Mouse (Mus musculus): ENCODE measurements around the gene Rhou. TPM values are rescaled to one million over a fixed set of nuclear protein-coding genes. Genes with fewer than 3 reads are reported as not detected.
"Not testable (repeated sequence)": the region's sequence is repeated elsewhere in the genome, so short reads cannot be mapped to it uniquely, and the experiment has no call there.

Rhou gene
- polyA plus RNA-seq (2016; fragmentation: Nextera tagmentation; extraction: Ambion mirVana), result 10.7 and 13.4 TPM in 2 replicates

DNA sequence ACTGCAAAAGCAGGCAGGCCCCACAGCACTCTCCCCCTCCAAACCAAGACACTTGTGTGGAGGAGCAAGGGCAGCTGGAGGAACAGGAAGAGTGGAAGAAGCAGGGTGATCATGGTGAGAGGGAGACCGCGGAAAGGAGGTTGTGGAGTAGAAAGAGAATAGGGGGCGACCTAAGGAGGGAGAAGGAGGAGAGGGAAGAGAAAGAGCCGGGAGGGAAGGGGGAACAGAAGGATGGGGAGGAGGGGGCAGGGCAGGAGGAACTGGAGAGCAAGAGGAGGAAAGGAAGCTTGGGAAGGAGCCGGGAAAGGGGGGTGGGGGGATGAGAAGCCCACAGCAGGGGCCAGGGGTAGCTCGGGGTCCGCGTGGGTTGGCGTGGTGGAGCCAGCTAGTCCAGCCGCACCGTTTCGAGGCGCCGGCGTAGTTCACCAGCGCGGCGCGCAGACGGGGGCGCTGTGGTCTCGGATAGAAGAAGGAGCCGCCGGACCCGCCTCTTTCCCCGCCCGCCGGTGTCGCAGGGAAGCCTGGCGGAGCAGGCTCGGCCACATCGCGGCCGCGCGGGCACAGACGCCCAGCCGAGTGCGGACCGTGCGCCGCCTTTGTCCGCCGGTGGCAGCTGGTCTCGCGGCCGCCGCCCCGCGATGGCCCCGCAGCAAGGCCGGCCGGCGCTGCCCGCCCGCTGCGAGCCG, at the start of gene Rhou:
Rhou (plus strand) TSS at position 622 of the 686 bp plus-strand sequence.
- Histone ChIP-seq H3K27ac (ENCODE audit: poor library complexity, severe bottlenecking) (peak within 1 kb of the TSS; percentile 93), H3K36me3 (peaks cover 24% of the 10 kb centered on the region), H3K4me1 (replicated peaks) (peaks cover 27% of the 10 kb centered on the region), H3K4me3 (peak within 1 kb of the TSS; percentile 93), H3K4me2 (peak within 1 kb of the TSS; percentile 77), H3K9ac (peak within 1 kb of the TSS; percentile 97), H3K27me3 (replicated peaks) (no peaks in the 10 kb centered on the region), H3K9me3 (replicated peaks) (no peaks in the 10 kb centered on the region)
- WGBS, result 1% methylated on average over 55 of the region's 58 CpGs
- peak; percentile 86 for ATAC-seq (ENCODE audit: insufficient number of reproducible peaks, low FRiP score)

DNA sequence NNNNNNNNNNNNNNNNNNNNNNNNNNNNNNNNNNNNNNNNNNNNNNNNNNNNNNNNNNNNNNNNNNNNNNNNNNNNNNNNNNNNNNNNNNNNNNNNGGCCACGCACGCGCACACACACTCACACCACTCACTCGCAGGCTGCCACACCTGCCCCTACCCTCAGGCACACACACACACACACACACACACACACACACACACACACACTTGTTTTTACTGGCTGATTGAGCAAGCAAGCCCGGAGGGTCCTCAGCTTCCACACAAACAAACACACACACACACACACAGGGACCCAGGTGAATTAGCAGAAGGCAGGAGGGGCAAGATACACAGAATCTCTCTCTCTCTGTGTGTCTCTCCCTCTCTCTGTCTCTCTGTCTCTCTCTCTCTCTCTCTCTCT, 41.1 kb upstream of the Rhou start:
- not testable (repeated sequence) for H3K9ac ChIP-seq; ATAC-seq (ENCODE audit: insufficient number of reproducible peaks, low FRiP score); H3K36me3 ChIP-seq; H3K4me1 ChIP-seq (replicated peaks); H3K9me3 ChIP-seq (replicated peaks); H3K27ac ChIP-seq (ENCODE audit: poor library complexity, severe bottlenecking); H3K27me3 ChIP-seq (replicated peaks); H3K4me3 ChIP-seq; H3K4me2 ChIP-seq
- WGBS, result 67% methylated on average over 1 of the region's 5 CpGs

DNA sequence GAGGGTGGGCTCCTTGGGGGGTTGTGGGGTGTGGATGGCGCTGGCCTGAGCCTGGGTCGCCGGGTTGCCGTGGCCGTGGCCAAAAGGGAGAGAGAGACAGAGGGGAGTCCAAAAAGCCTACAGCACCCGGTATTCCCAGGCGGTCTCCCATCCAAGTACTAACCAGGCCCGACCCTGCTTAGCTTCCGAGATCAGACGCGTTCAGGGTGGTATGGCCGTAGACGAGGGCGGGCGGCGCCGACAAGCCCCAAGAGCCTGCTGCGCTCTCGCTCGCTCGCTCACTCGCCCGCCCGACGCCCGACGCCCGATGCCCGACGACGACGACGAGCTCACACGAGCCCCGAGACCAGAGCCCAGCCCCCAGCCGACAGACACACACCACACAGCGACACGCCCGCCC, 30.2 kb upstream of the Rhou start:
- H3K4me1 ChIP-seq (replicated peaks); H3K9ac ChIP-seq; H3K9me3 ChIP-seq (replicated peaks); H3K27ac ChIP-seq (ENCODE audit: poor library complexity, severe bottlenecking); H3K36me3 ChIP-seq; H3K4me2 ChIP-seq; ATAC-seq (ENCODE audit: insufficient number of reproducible peaks, low FRiP score); H3K4me3 ChIP-seq: not testable (repeated sequence)
- peaks cover 37% of the 10 kb centered on the region for H3K27me3 ChIP-seq (replicated peaks)
- no CpG with 5 or more reads among the region's 39 CpGs for WGBS

DNA sequence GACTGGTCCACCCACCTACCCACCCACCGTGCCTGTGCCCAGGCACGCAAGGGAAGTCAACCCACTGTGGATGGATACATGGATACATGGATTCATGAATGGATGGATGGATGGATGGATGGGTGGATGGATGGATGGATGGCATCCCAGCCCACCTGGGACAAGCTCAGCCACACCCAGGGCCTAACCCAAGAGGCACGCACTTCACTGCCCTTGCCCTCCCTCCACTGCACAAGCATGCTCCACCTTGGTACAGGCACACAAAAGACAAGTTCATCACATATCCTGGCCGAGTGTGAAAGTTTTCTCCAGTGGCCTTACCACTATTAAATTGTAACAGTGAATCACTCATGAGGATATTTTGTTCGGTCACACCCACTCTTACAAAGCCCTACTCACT, 29.5 kb upstream of the Rhou start:
- no peak for ATAC-seq (ENCODE audit: insufficient number of reproducible peaks, low FRiP score)
- 58% methylated on average over 5 of the region's 5 CpGs for WGBS
- no peak overlapping the region for H3K9ac ChIP-seq
- no peak overlapping the region for H3K4me3 ChIP-seq
- H3K36me3 ChIP-seq, result no peaks in the 10 kb centered on the region
- peaks cover 9% of the 10 kb centered on the region for H3K4me1 ChIP-seq (replicated peaks)
- H3K9me3 ChIP-seq (replicated peaks), result no peaks in the 10 kb centered on the region
- H3K27ac ChIP-seq (ENCODE audit: poor library complexity, severe bottlenecking), result no peak overlapping the region
- no peak overlapping the region for H3K4me2 ChIP-seq
- H3K27me3 ChIP-seq (replicated peaks), result peaks cover 36% of the 10 kb centered on the region

DNA sequence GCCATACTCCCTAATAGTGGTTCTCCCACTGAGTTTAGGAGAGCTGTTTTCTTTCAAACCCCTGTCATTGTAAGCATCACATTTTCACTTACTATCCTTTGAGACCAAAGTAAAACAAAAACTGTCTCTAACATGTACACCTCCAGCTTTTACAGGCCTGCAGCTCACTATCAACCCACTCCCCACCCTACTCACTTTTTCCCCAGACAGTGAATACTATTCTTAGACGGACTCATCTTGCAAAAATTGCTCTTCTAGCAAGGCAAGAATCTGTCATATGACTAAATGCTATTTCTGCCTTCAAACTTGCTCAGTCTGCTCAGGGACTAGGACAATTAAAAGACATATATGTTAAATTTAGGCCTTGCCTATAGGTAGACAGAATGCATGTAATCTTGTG, 29.0 kb upstream of the Rhou start:
- no peak for ATAC-seq (ENCODE audit: insufficient number of reproducible peaks, low FRiP score)
- Histone ChIP-seq H3K4me1 (replicated peaks) (peaks cover 12% of the 10 kb centered on the region), H3K9ac (no peak overlapping the region), H3K9me3 (replicated peaks) (no peaks in the 10 kb centered on the region), H3K27me3 (replicated peaks) (peaks cover 40% of the 10 kb centered on the region), H3K4me2 (no peak overlapping the region), H3K36me3 (no peaks in the 10 kb centered on the region), H3K27ac (ENCODE audit: poor library complexity, severe bottlenecking) (no peak overlapping the region), H3K4me3 (no peak overlapping the region)
- 47% methylated on average over 1 of the region's 1 CpGs for WGBS

DNA sequence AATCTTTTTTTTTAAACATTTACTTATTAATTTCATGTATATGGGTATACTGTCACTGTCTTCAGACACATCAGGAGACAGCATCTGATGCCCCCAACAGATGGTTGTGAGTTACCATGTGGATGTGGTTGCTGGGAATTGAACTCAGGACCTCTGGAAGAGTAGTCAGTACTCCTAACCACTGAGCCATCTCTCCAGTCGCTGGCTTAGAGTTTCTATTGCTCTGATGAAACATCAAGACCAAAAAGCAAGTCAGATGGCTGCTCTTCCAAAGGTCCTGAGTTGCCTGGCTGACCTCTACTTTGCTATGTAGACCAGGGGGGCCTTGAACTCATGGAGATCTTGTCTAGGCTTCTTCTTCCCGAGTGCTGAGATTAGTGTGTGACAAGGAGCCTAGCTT, 28.0 kb upstream of the Rhou start:
- H3K4me1 ChIP-seq (replicated peaks), result peaks cover 12% of the 10 kb centered on the region
- H3K4me2 ChIP-seq, result no peak overlapping the region
- WGBS, result 21% methylated on average over 2 of the region's 2 CpGs
- H3K9me3 ChIP-seq (replicated peaks), result no peaks in the 10 kb centered on the region
- H3K9ac ChIP-seq, result no peak overlapping the region
- no peaks in the 10 kb centered on the region for H3K36me3 ChIP-seq
- ATAC-seq (ENCODE audit: insufficient number of reproducible peaks, low FRiP score), result no peak
- H3K4me3 ChIP-seq, result no peak overlapping the region
- H3K27ac ChIP-seq (ENCODE audit: poor library complexity, severe bottlenecking), result no peak overlapping the region
- peaks cover 42% of the 10 kb centered on the region for H3K27me3 ChIP-seq (replicated peaks)

DNA sequence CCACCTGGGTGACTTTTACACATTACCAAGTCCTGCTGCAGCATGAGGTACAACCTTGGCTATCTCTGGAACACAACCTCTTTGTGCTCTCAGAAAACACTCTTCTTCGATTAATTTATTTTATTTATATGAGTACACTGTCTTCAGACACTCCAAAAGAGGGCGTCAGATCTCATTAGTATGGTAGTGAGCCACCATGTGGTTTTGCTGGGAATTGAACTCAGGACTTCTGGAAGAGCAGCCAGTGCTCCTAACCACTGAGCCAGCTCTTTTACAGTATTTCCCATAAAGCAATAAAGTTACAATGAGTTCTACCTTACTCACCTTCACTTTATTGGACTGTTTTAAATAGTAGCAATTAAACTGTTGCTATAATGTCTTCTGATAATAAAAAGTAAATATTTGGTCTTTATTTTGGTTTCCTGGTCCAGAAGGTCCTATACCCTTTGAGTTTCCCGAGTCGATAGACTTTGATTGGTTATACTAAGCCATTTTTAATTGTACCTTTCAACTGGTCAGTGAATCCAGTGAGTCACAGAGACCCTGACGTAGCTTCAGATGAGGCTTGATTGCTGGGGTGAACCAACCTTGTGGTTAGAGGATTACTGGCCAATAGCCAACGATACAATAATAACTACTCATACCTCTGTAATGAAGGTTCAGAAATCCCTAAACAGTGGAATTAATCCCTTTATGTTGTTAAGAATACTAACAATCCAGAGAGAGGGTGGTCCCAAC, 26.1 kb upstream of the Rhou start:
- H3K4me1 ChIP-seq (replicated peaks), result peaks cover 12% of the 10 kb centered on the region
- no peaks in the 10 kb centered on the region for H3K9me3 ChIP-seq (replicated peaks)
- 64% methylated on average over 6 of the region's 6 CpGs for WGBS
- H3K27me3 ChIP-seq (replicated peaks), result peaks cover 42% of the 10 kb centered on the region
- no peak overlapping the region for H3K4me2 ChIP-seq
- no peak overlapping the region for H3K27ac ChIP-seq (ENCODE audit: poor library complexity, severe bottlenecking)
- no peak overlapping the region for H3K9ac ChIP-seq
- H3K4me3 ChIP-seq, result no peak overlapping the region
- H3K36me3 ChIP-seq, result no peaks in the 10 kb centered on the region
- ATAC-seq (ENCODE audit: insufficient number of reproducible peaks, low FRiP score), result no peak

DNA sequence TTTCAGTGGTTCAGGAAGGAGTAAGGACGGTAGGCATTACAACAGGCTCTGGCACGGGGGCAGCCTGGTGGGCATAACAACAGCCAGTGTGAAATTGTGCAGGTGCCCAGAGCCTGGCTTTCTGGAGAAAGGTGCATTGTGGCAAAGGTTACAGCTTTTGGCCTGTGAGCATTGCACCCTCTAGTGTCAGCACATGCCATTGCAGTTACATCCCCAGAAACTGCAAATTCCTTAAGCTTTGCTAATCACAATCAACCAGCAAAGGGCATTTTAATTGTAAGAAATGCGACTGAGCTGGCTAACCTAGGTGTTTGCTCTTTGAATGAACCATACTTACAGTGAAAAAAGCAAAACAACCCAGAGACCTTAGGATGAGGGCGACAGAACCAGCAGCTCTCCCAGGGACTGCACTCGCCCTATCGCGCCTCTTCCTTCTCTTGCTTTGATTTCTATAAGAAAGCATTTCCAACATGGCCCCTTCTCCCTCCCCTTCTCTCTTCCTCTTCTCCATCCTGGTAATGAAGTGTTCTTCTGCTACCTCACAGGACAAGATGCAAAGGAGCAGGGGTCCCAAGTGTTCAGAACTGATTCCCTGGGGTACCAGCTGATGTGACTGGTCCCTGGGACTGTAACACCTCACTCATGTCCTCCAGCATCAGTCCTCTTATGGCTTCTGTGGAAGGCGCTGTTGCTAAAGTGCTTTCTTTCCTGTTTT, 25.3 kb upstream of the Rhou start:
- peaks cover 12% of the 10 kb centered on the region for H3K4me1 ChIP-seq (replicated peaks)
- H3K9ac ChIP-seq, result peak overlapping the region; percentile 32; the same call in 1 of the 2 replicates
- no peak overlapping the region for H3K27ac ChIP-seq (ENCODE audit: poor library complexity, severe bottlenecking)
- H3K4me2 ChIP-seq, result peak overlapping the region; percentile 74
- H3K9me3 ChIP-seq (replicated peaks), result no peaks in the 10 kb centered on the region
- ATAC-seq (ENCODE audit: insufficient number of reproducible peaks, low FRiP score), result no peak
- H3K36me3 ChIP-seq, result no peaks in the 10 kb centered on the region
- WGBS, result 3% methylated on average over 8 of the region's 8 CpGs
- peak overlapping the region; percentile 43 for H3K4me3 ChIP-seq
- peaks cover 42% of the 10 kb centered on the region for H3K27me3 ChIP-seq (replicated peaks)

DNA sequence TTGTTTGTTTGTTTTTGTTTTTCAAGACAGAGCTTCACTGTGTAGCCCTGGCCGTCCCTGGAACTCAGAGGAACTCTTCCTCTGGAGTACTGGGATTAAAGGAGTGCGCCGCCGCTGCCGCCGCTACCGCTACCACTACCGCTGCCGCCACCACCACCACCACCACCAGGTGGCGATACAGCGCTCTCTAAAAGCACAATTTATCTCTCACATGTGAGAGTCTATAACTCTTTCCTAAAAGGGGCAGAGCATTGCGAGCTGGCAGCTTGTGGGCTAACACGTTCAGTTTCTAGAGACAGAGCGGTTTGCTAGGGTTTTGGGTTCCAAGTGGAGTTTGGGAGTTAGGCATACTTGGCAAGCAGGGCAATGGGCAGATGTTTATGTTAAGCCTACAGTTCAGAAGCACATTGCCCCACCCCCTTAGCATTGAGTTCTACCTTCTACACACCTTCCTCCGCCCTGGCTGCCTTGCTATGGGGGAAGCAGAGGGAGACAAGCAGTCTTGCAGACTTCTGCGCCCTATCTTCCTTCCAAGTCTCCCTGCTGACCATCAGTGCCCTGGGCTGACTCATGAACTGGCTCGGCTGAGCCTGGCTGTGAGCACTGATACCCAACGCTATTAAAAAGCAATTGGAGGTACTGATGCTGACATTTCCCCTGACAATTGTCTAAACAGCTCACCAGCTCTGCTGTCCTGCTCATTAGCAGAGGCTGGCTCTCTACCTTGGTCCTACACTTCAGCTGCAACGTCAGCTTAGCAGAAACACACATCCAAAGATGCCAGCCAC, 24.6 kb upstream of the Rhou start:
- peak; percentile 46; the same call in 1 of the 2 replicates for ATAC-seq (ENCODE audit: insufficient number of reproducible peaks, low FRiP score)
- Histone ChIP-seq H3K27ac (ENCODE audit: poor library complexity, severe bottlenecking) (no peak overlapping the region), H3K4me1 (replicated peaks) (peaks cover 12% of the 10 kb centered on the region), H3K36me3 (no peaks in the 10 kb centered on the region), H3K9me3 (replicated peaks) (no peaks in the 10 kb centered on the region), H3K9ac (peak overlapping the region; percentile 32; the same call in 1 of the 2 replicates), H3K4me3 (peak overlapping the region; percentile 43), H3K27me3 (replicated peaks) (peaks cover 41% of the 10 kb centered on the region), H3K4me2 (peak overlapping the region; percentile 74)
- WGBS, result 8% methylated on average over 19 of the region's 19 CpGs

DNA sequence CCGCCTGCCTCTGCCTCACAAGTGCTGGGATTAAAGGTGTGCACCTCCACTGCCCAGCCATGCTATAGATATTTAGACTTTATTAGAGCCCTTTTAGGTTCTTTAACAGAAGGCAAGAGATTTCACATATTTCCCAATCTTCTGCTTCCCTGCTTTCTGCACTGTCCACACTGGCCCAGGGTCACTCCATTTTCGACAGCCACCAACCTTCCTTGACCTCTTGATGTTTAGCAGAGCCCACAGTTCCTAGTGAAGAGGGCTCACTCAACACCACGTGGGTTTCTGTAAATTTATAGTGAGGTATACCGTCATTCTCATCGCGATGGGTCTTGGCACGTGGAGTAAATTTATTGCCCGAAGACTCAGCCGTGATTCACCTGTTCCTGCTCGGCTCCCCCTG, 23.7 kb upstream of the Rhou start:
- no peak for ATAC-seq (ENCODE audit: insufficient number of reproducible peaks, low FRiP score)
- H3K27ac ChIP-seq (ENCODE audit: poor library complexity, severe bottlenecking), result no peak overlapping the region
- no peaks in the 10 kb centered on the region for H3K36me3 ChIP-seq
- H3K4me1 ChIP-seq (replicated peaks), result peaks cover 15% of the 10 kb centered on the region
- peaks cover 32% of the 10 kb centered on the region for H3K27me3 ChIP-seq (replicated peaks)
- WGBS, result 42% methylated on average over 10 of the region's 10 CpGs
- no peaks in the 10 kb centered on the region for H3K9me3 ChIP-seq (replicated peaks)
- peak overlapping the region; percentile 26; the same call in 1 of the 2 replicates for H3K4me3 ChIP-seq
- peak overlapping the region; percentile 61 for H3K4me2 ChIP-seq
- H3K9ac ChIP-seq, result no peak overlapping the region
